Mouse (Mus musculus): ENCODE measurements at regions not wholly inside any gene's neighbourhood (a gene's known extent, or its start where the extent isn't known, plus 50 kb on each side); places are given as distances from the start of the nearest gene placed in this dataset.

- 41% methylated on average over 8 of the region's 8 CpGs for WGBS
- Histone ChIP-seq H3K36me3 (ENCODE audit: control insufficient read depth, insufficient read depth, low read length) (no peaks in the 10 kb centered on the region), H3K4me3 (ENCODE audit: low read depth, low read length) (no peak overlapping the region), H3K27me3 (ENCODE audit: control insufficient read depth, insufficient read depth, low read length) (no peaks in the 10 kb centered on the region), H3K4me1 (ENCODE audit: control insufficient read depth, insufficient read depth, insufficient read length, low read length) (peaks cover 11% of the 10 kb centered on the region; the same call in 1 of the 2 replicates), H3K27ac (ENCODE audit: insufficient read depth, low read depth, low read length) (no peak overlapping the region)
- TF ChIP-seq CTCF (IDR thresholded peaks at IDR 0.05; ENCODE audit: extremely low read depth, insufficient read length, insufficient replicate concordance, low read depth, low read length): no peak
- TF ChIP-seq POLR2A (IDR thresholded peaks at IDR 0.05; ENCODE audit: low read depth, low read length): no peak
Measured at GRCm38 (mm10) chr9:43465731-43466330, 155.2 kb downstream of the Trim29 start.

- Histone ChIP-seq H3K27me3 (ENCODE audit: control insufficient read depth, insufficient read depth, low read length) (no peaks in the 10 kb centered on the region), H3K4me1 (ENCODE audit: control insufficient read depth, insufficient read depth, insufficient read length, low read length) (peaks cover 9% of the 10 kb centered on the region; the same call in 1 of the 2 replicates), H3K27ac (ENCODE audit: insufficient read depth, low read depth, low read length) (no peak overlapping the region), H3K4me3 (ENCODE audit: low read depth, low read length) (no peak overlapping the region), H3K36me3 (ENCODE audit: control insufficient read depth, insufficient read depth, low read length) (no peaks in the 10 kb centered on the region)
- TF ChIP-seq POLR2A (IDR thresholded peaks at IDR 0.05; ENCODE audit: low read depth, low read length): no peak
- TF ChIP-seq CTCF (IDR thresholded peaks at IDR 0.05; ENCODE audit: extremely low read depth, insufficient read length, insufficient replicate concordance, low read depth, low read length): no peak
- 40% methylated on average over 3 of the region's 3 CpGs for WGBS
Measured at GRCm38 (mm10) chr9:43466883-43467282, 156.2 kb downstream of the Trim29 start.

GRCm38 (mm10) chr9:43469215-43469614 is 158.6 kb downstream of the Trim29 start:
- 55% methylated on average over 10 of the region's 10 CpGs for WGBS
- no peak overlapping the region for H3K4me3 ChIP-seq (ENCODE audit: low read depth, low read length)
- H3K27me3 ChIP-seq (ENCODE audit: control insufficient read depth, insufficient read depth, low read length): no peaks in the 10 kb centered on the region
- H3K4me1 ChIP-seq (ENCODE audit: control insufficient read depth, insufficient read depth, insufficient read length, low read length): peaks cover 9% of the 10 kb centered on the region; the same call in 1 of the 2 replicates
- H3K36me3 ChIP-seq (ENCODE audit: control insufficient read depth, insufficient read depth, low read length): no peaks in the 10 kb centered on the region
- H3K27ac ChIP-seq (ENCODE audit: insufficient read depth, low read depth, low read length): no peak overlapping the region
- no peak for TF ChIP-seq CTCF (IDR thresholded peaks at IDR 0.05; ENCODE audit: extremely low read depth, insufficient read length, insufficient replicate concordance, low read depth, low read length)
- no peak for TF ChIP-seq POLR2A (IDR thresholded peaks at IDR 0.05; ENCODE audit: low read depth, low read length)

GRCm38 (mm10) chr9:43472231-43472630 is 161.6 kb downstream of the Trim29 start:
- no peak overlapping the region for H3K27ac ChIP-seq (ENCODE audit: insufficient read depth, low read depth, low read length)
- no peaks in the 10 kb centered on the region for H3K4me1 ChIP-seq (ENCODE audit: control insufficient read depth, insufficient read depth, insufficient read length, low read length)
- H3K4me3 ChIP-seq (ENCODE audit: low read depth, low read length): no peak overlapping the region
- 60% methylated on average over 2 of the region's 2 CpGs for WGBS
- TF ChIP-seq CTCF (IDR thresholded peaks at IDR 0.05; ENCODE audit: extremely low read depth, insufficient read length, insufficient replicate concordance, low read depth, low read length) (no peak), POLR2A (IDR thresholded peaks at IDR 0.05; ENCODE audit: low read depth, low read length) (no peak)
- H3K27me3 ChIP-seq (ENCODE audit: control insufficient read depth, insufficient read depth, low read length): no peaks in the 10 kb centered on the region
- H3K36me3 ChIP-seq (ENCODE audit: control insufficient read depth, insufficient read depth, low read length): no peaks in the 10 kb centered on the region

GRCm38 (mm10) chr9:43473164-43473563 is 162.5 kb downstream of the Trim29 start:
- WGBS: 67% methylated on average over 1 of the region's 1 CpGs
- Histone ChIP-seq H3K4me1 (ENCODE audit: control insufficient read depth, insufficient read depth, insufficient read length, low read length) (no peaks in the 10 kb centered on the region), H3K27ac (ENCODE audit: insufficient read depth, low read depth, low read length) (no peak overlapping the region), H3K36me3 (ENCODE audit: control insufficient read depth, insufficient read depth, low read length) (no peaks in the 10 kb centered on the region), H3K27me3 (ENCODE audit: control insufficient read depth, insufficient read depth, low read length) (no peaks in the 10 kb centered on the region), H3K4me3 (ENCODE audit: low read depth, low read length) (no peak overlapping the region)
- TF ChIP-seq CTCF (IDR thresholded peaks at IDR 0.05; ENCODE audit: extremely low read depth, insufficient read length, insufficient replicate concordance, low read depth, low read length) (no peak), POLR2A (IDR thresholded peaks at IDR 0.05; ENCODE audit: low read depth, low read length) (no peak)

GRCm38 (mm10) chr9:43473601-43474302 is 163.1 kb downstream of the Trim29 start:
- Histone ChIP-seq H3K27ac (ENCODE audit: insufficient read depth, low read depth, low read length) (no peak overlapping the region), H3K27me3 (ENCODE audit: control insufficient read depth, insufficient read depth, low read length) (no peaks in the 10 kb centered on the region), H3K4me1 (ENCODE audit: control insufficient read depth, insufficient read depth, insufficient read length, low read length) (no peaks in the 10 kb centered on the region; the same call in 1 of the 2 replicates), H3K36me3 (ENCODE audit: control insufficient read depth, insufficient read depth, low read length) (no peaks in the 10 kb centered on the region), H3K4me3 (ENCODE audit: low read depth, low read length) (no peak overlapping the region)
- TF ChIP-seq CTCF (IDR thresholded peaks at IDR 0.05; ENCODE audit: extremely low read depth, insufficient read length, insufficient replicate concordance, low read depth, low read length) (no peak), POLR2A (IDR thresholded peaks at IDR 0.05; ENCODE audit: low read depth, low read length) (no peak)
- 69% methylated on average over 16 of the region's 16 CpGs for WGBS

GRCm38 (mm10) chr9:43474303-43474643 is 163.6 kb downstream of the Trim29 start:
- TF ChIP-seq POLR2A (IDR thresholded peaks at IDR 0.05; ENCODE audit: low read depth, low read length): no peak
- TF ChIP-seq CTCF (IDR thresholded peaks at IDR 0.05; ENCODE audit: extremely low read depth, insufficient read length, insufficient replicate concordance, low read depth, low read length): no peak
- H3K27me3 ChIP-seq (ENCODE audit: control insufficient read depth, insufficient read depth, low read length): no peaks in the 10 kb centered on the region
- H3K36me3 ChIP-seq (ENCODE audit: control insufficient read depth, insufficient read depth, low read length): no peaks in the 10 kb centered on the region
- 68% methylated on average over 4 of the region's 4 CpGs for WGBS
- no peak overlapping the region for H3K27ac ChIP-seq (ENCODE audit: insufficient read depth, low read depth, low read length)
- H3K4me1 ChIP-seq (ENCODE audit: control insufficient read depth, insufficient read depth, insufficient read length, low read length): no peaks in the 10 kb centered on the region; the same call in 1 of the 2 replicates
- no peak overlapping the region for H3K4me3 ChIP-seq (ENCODE audit: low read depth, low read length)

Measured in small intestine, adult 2 months (tissue).